Mouse (Mus musculus): Measurements from ENCODE around the gene Eif2ak2. TPM values are rescaled to one million over a fixed set of nuclear protein-coding genes. Genes with fewer than 3 reads are reported as not detected.

The Eif2ak2 gene
- polyA plus RNA-seq, 1 experiment, result 13.5 TPM

DNA sequence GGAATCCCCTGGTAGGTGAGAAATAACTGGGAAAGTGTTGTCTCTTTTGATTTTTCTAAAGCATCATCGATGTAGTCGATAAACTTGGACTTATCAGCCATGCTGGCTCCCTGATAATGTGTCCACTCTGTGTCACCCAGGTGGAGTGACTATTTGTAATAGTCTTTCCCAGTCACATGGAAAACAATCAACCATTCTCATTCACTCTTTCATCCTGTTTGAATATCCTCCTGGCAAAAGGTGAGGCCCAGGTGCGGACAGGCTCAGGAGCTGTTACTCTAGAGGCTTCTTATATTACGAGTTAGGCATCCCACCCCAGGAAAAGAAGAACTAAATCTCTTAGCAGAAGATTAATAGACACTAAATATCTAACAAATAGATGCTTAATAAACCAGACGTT is 24.5 kb upstream of the Eif2ak2 start, which contains the start of gene Sult6b1:
Gene Sult6b1 (minus strand): TSS at position 101 of the 400 bp plus-strand sequence.
- Histone ChIP-seq H3K4me3 (replicated peaks; ENCODE audit: control insufficient read depth, low read depth, low read length) (no peak within 1 kb of the TSS), H3K27ac (ENCODE audit: control insufficient read depth, insufficient read depth, low read depth, low read length, poor library complexity) (no peak within 1 kb of the TSS), H3K4me1 (ENCODE audit: control insufficient read depth, insufficient read depth, low read length) (no peaks in the 10 kb centered on the region)
- TF ChIP-seq CTCF (IDR thresholded peaks at IDR 0.05; ENCODE audit: control insufficient read depth, insufficient read depth, low read length), result no peak
- 80% methylated on average over 5 of the region's 5 CpGs for WGBS

DNA sequence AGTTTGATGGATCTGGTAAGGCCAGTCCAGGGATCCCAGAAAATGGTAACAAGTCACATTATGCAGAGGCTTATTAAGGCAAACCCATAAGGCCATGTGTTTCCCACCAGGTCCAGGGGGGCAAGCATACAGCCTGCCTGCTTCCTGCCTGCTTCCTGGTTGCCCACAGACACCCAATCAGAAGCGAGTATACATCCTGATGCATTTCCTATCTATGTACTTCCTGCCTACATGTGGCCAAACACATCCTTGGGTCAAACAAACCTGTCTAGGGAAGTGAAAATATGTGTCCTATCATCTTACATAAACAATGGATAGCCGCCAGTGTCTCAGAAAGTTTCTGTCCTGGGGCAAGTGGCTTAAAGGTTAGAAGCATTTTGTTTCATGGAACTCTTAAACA is 20.8 kb upstream of the Eif2ak2 start:
- Histone ChIP-seq H3K27ac (ENCODE audit: control insufficient read depth, insufficient read depth, low read depth, low read length, poor library complexity) (no peak overlapping the region), H3K4me1 (ENCODE audit: control insufficient read depth, insufficient read depth, low read length) (no peaks in the 10 kb centered on the region), H3K4me3 (replicated peaks; ENCODE audit: control insufficient read depth, low read depth, low read length) (no peak overlapping the region)
- no peak for TF ChIP-seq CTCF (IDR thresholded peaks at IDR 0.05; ENCODE audit: control insufficient read depth, insufficient read depth, low read length)
- TF ChIP-seq POLR2A (IDR thresholded peaks at IDR 0.05; ENCODE audit: borderline replicate concordance, control insufficient read depth, low read depth, low read length), result no peak
- WGBS, result 74% methylated on average over 2 of the region's 2 CpGs

DNA sequence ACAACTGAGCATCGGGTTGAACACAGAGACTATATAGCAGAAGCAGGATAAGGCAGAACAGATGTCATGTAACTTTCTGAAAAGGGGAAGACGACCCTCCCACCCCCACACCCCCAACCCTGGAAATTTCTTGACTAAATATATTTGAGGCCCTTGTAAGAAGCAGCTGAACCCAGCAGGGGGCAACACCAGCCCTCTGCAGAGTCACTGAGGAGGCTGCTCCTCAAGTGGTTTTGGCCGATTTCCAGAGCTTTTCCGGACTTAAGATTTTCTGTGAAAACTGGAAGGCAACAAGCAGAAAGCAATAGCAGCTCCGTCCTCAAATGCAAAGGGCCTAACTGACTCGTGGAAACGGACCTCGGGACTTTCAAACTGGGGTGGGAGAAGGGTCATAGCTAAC is 13.0 kb upstream of the Eif2ak2 start:
- under 1% methylated on average over 8 of the region's 8 CpGs for WGBS
- H3K4me3 ChIP-seq (replicated peaks; ENCODE audit: control insufficient read depth, low read depth, low read length), result no peak overlapping the region

DNA sequence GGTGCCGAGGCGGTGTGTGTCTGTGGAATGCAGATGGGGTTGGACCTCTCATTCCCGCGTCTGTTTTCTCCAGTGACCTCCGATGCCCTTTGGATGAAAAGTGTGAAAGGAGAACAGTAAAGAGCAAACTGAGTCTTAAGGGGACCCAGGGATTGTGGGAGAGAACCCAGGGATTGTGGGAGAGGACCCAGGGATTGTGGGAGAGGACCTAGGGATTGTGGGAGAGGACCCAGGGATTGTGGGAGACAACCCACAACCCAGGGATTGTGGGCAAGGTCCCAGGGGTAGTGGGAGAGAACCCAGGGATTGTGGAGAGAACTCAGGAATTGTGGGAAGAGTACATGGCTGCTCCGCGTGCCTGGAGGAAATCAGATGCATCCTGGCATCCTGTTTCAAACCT is 12.6 kb upstream of the Eif2ak2 start:
- H3K4me1 ChIP-seq (ENCODE audit: control insufficient read depth, insufficient read depth, low read length), result no peaks in the 10 kb centered on the region; the same call in 1 of the 2 replicates
- 61% methylated on average over 7 of the region's 7 CpGs for WGBS
- H3K4me3 ChIP-seq (replicated peaks; ENCODE audit: control insufficient read depth, low read depth, low read length), result no peak overlapping the region
- no peak overlapping the region for H3K27ac ChIP-seq (ENCODE audit: control insufficient read depth, insufficient read depth, low read depth, low read length, poor library complexity)
- TF ChIP-seq CTCF (IDR thresholded peaks at IDR 0.05; ENCODE audit: control insufficient read depth, insufficient read depth, low read length) (no peak), POLR2A (IDR thresholded peaks at IDR 0.05; ENCODE audit: borderline replicate concordance, control insufficient read depth, low read depth, low read length) (no peak)

More for the DNA sequence above, 13.0 kb upstream of the Eif2ak2 start:
- no peak overlapping the region for H3K27ac ChIP-seq (ENCODE audit: control insufficient read depth, insufficient read depth, low read depth, low read length, poor library complexity)
- H3K4me1 ChIP-seq (ENCODE audit: control insufficient read depth, insufficient read depth, low read length), result no peaks in the 10 kb centered on the region; the same call in 1 of the 2 replicates
- peak; percentile 50 for TF ChIP-seq CTCF (IDR thresholded peaks at IDR 0.05; ENCODE audit: control insufficient read depth, insufficient read depth, low read length)
- TF ChIP-seq POLR2A (IDR thresholded peaks at IDR 0.05; ENCODE audit: borderline replicate concordance, control insufficient read depth, low read depth, low read length), result no peak

DNA sequence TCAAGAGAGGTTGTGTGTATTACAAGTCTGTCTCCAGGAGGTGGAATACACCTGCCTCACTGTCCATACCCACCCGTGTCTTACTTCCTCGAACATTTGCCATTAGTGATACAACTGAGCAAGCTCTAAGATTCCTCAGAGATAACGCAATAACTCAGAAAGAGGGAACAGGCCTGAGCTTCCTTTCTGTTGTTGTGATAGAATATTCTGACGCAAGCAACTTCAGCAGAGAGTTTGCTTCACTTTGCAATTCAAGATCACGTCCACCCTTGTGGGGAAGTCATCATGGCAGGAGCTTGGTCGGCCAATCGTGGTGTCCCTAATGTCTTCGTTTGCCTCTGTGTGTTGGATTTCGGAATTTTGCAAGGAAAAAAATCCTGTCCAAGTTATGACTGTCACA is 8.6 kb upstream of the Eif2ak2 start:
- 37% methylated on average over 9 of the region's 9 CpGs for WGBS
- no peak overlapping the region for H3K4me3 ChIP-seq (replicated peaks; ENCODE audit: control insufficient read depth, low read depth, low read length)
- no peaks in the 10 kb centered on the region; the same call in 1 of the 2 replicates for H3K4me1 ChIP-seq (ENCODE audit: control insufficient read depth, insufficient read depth, low read length)
- no peak for TF ChIP-seq POLR2A (IDR thresholded peaks at IDR 0.05; ENCODE audit: borderline replicate concordance, control insufficient read depth, low read depth, low read length)
- TF ChIP-seq CTCF (IDR thresholded peaks at IDR 0.05; ENCODE audit: control insufficient read depth, insufficient read depth, low read length), result no peak
- H3K27ac ChIP-seq (ENCODE audit: control insufficient read depth, insufficient read depth, low read depth, low read length, poor library complexity), result no peak overlapping the region

DNA sequence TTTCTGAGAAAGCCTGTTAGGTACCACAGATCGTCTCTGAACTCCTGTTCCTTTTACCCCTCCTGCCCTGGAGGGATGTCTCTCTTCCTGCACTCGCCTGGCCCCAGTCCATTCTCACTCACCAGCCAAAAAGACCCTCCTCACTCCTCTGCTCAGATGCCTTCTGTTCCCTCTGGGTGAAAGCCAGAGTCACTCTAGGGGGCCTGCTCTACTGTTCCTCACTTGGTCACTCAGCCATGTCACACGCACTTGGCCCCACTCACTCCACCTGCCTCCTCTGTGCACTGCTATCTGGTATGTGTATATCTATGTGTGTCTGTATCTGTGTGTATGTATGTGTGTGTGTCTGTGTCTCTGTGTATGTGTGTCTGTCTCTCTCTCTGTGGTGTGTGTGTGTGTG is 6.8 kb upstream of the Eif2ak2 start:
- no peak for TF ChIP-seq CTCF (IDR thresholded peaks at IDR 0.05; ENCODE audit: control insufficient read depth, insufficient read depth, low read length)
- TF ChIP-seq POLR2A (IDR thresholded peaks at IDR 0.05; ENCODE audit: borderline replicate concordance, control insufficient read depth, low read depth, low read length), result no peak
- 66% methylated on average over 3 of the region's 3 CpGs for WGBS
- Histone ChIP-seq H3K4me1 (ENCODE audit: control insufficient read depth, insufficient read depth, low read length) (no peaks in the 10 kb centered on the region; the same call in 1 of the 2 replicates), H3K27ac (ENCODE audit: control insufficient read depth, insufficient read depth, low read depth, low read length, poor library complexity) (no peak overlapping the region), H3K4me3 (replicated peaks; ENCODE audit: control insufficient read depth, low read depth, low read length) (no peak overlapping the region)

DNA sequence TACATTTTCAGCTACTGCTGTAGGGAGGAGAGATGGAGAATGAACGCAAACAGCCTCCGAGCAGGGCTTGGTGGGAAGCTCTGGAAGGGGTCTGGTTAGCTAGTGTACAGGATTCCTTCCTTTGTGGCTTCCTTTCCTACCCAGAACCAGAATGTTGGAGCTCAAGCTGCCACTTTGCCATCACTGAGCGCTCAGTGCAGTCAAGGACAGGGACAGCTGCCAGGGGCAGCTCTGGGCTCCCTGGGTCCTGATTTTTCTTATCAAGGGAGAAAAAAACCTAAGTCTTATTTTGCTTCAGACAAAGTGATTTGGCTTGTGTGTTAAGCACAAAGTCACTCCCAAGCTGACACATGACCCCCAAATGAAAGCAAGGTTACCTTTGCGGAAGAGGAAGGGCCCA is 6.2 kb upstream of the Eif2ak2 start:
- no peak for TF ChIP-seq CTCF (IDR thresholded peaks at IDR 0.05; ENCODE audit: control insufficient read depth, insufficient read depth, low read length)
- TF ChIP-seq POLR2A (IDR thresholded peaks at IDR 0.05; ENCODE audit: borderline replicate concordance, control insufficient read depth, low read depth, low read length), result no peak
- WGBS, result 67% methylated on average over 4 of the region's 4 CpGs
- Histone ChIP-seq H3K4me1 (ENCODE audit: control insufficient read depth, insufficient read depth, low read length) (no peaks in the 10 kb centered on the region; the same call in 1 of the 2 replicates), H3K4me3 (replicated peaks; ENCODE audit: control insufficient read depth, low read depth, low read length) (no peak overlapping the region), H3K27ac (ENCODE audit: control insufficient read depth, insufficient read depth, low read depth, low read length, poor library complexity) (no peak overlapping the region)

DNA sequence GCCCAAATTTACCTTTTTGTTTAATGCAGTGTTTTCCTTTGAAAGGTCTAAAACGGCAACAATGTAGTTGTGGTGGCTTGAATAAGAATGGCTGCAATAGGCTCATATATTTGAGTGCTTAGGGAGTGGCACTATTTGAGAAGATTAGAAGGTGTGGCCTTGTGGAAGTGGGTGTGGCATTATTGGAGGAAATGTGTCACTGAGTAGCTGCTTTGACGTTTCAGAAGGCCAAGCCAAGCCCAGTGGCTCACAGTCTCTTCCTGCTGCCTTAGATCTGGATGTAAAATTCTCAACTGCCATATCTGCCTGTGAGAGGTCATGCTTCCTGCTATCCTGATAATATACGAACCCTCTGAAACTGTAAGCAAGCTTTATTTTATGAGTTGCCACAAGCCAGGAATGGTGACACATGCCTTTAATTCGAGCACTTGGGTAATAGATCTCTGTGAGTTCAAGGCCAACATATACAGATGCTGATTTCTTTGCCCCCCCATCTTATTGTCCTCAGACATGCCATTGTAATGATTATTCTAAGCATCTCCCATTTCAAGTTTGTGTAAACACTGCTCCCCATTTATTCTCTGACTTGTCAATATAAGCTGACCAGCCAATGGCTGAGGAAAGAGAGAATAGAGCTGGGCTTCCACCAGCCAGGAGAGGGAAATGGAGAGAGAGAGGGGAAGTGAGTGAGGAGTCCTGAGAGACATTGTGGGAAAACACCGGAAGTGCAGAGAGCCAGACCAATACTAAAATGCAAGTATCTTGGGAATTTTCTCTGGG is 3.1 kb upstream of the Eif2ak2 start:
- 82% methylated on average over 5 of the region's 5 CpGs for WGBS
- Histone ChIP-seq H3K4me1 (ENCODE audit: control insufficient read depth, insufficient read depth, low read length) (no peaks in the 10 kb centered on the region; the same call in 1 of the 2 replicates), H3K27ac (ENCODE audit: control insufficient read depth, insufficient read depth, low read depth, low read length, poor library complexity) (no peak overlapping the region), H3K4me3 (replicated peaks; ENCODE audit: control insufficient read depth, low read depth, low read length) (no peak overlapping the region)
- no peak for TF ChIP-seq CTCF (IDR thresholded peaks at IDR 0.05; ENCODE audit: control insufficient read depth, insufficient read depth, low read length)
- no peak for TF ChIP-seq POLR2A (IDR thresholded peaks at IDR 0.05; ENCODE audit: borderline replicate concordance, control insufficient read depth, low read depth, low read length)

Data from bone marrow, adult 2 months (tissue).